Mouse (Mus musculus) E14TG2a.4 (cell line): ENCODE data around the gene Smg7.

Source experiments
- CTCF ChIP-seq: conservative IDR thresholded peaks from 2 replicates; pipeline ENCODE4 v1.5.1; 2014; ENCODE audit warnings: low read length
- NANOG ChIP-seq: IDR thresholded peaks from 2 replicates; pipeline ENCODE4 v1.6.1; 2014; ENCODE audit warnings: borderline replicate concordance, low read length, mixed read lengths
- POU5F1 ChIP-seq: IDR thresholded peaks from 2 replicates; pipeline ENCODE4 v1.6.1; 2014; ENCODE audit warnings: low read length, borderline replicate concordance

DNA sequence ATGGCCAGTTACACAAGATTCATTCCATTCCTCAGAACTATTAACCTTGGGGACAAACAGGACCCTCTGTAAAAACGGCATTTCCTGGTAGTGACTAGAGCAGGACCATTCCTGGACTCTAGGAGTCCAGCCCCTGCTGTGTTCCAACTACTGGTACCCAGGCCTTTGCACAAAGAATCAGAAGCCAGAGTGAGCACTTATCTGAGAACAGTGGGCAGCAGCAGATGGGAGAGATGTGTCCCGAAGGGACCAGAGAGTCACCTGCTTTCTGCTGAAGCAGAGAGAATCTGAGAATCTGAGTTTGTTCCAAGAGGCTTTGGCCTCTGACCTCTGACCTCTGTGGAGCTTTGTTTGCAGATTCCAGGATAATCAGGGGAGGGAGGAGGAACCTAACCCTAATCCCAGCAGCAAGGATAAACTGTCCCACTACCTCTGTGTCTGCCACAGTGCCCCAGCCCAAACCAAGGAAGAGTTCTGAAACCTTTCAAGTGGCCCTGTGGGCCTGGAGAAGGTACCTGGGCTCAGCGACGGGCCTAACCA is 114.3 kb downstream of the Smg7 start:
- TF ChIP-seq CTCF, result no peak
- no peak for TF ChIP-seq NANOG
- TF ChIP-seq POU5F1, result no peak
